7 mouse cellular contexts compared by ENCODE assay signal in the genomic region with DNA sequence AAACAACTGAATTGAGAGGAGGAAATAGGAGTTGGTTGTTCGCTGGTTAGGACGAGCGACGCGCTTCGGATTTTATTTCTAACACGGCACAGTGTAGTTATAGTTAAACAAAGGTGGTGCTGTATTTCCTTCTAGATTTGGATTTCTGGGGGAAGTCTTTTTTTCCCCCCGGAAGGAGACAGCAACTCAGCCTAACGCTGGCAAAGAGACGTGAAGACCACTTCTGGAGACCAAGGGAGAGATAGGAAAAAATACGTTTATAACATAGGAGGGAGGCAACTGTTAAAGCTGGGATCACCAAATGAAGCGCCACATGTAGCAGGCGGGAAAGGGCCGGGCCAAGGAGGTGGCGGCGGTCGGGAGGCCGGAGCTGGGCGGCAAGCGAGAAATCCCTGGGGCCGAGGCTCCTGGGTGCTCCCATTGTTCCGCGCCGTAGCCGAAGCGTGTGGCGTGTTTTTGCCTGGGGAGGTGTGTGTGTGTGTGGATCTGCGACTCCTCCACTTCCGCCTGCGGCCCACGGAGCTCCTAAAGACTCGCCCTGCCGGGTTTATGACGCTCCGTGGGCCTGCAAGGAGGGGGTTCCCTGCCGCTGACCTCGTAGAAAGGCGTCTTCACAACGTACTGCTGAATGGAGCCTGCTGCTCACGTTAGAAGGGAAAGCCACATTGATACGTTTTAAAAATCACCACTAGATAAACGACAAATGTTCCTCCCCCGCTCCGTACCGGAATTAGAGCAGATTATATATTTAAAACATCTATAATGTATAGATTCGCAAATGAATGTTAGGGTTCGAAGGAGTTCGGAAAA. TPM values are rescaled to one million over a fixed set of nuclear protein-coding genes. Genes with fewer than 3 reads are reported as not detected.
DNase-seq lines count a peak whose midpoint lies in the region; ATAC-seq lines count a peak whose summit lies in the region.

No protein-coding gene starts in this region.

- intact Hi-C loops in left cerebral cortex, postnatal 4 days (cut with DNase I): loop anchor here (10.0 kb wide), 1 partner anchor 617 kb away; a partner anchor contains a TSS

- peak; percentile 44 for ATAC-seq in inflammation-experienced regulatory T-cells, adult 6 months

- DNase-seq in R1 (ENCODE audit: low read depth, low spot score): peak; percentile 68
- peak; percentile 64 for DNase-seq in cerebellum, adult 9-10 months
- peak; percentile 69 for DNase-seq in gastrocnemius, postnatal 25 days
- peak; percentile 61 for DNase-seq in left cerebral cortex, postnatal 4 days
- peak; percentile 49 for DNase-seq in mesoderm, embryonic 11.5 days (ENCODE audit: low read depth, low spot score)
- peak; percentile 50 for DNase-seq in skeletal muscle tissue, adult 2 months (ENCODE audit: low read depth, low spot score)

RNA-seq across cellular contexts. Expression of a gene that starts 2.5 kb away (rescaled TPM):
- total RNA-seq in gastrocnemius, postnatal 25 days (2021): 10 to 100 TPM; 15.1 to 18.5 TPM
- 10 to 100 TPM; 26.7 to 44.6 (median 37.8) TPM for polyA plus RNA-seq in inflammation-experienced regulatory T-cells, adult 6 months (2017; shearing (Covaris generic))
- total RNA-seq in left cerebral cortex, postnatal 4 days (2021): 10 to 100 TPM; 50.4 to 59.6 TPM

RNA-seq across cellular contexts. Expression of a gene that starts 8.7 kb away (rescaled TPM):
- total RNA-seq in gastrocnemius, postnatal 25 days (2021): under 1 TPM; 0.32 to 0.54 TPM
- polyA plus RNA-seq in inflammation-experienced regulatory T-cells, adult 6 months (2017; shearing (Covaris generic)): 1 to 10 TPM in 1 of 3 experiments, under 1 TPM in 2; 0.37 to 1.0 (median 0.83) TPM
- 10 to 100 TPM; 11.6 to 13.9 TPM for total RNA-seq in left cerebral cortex, postnatal 4 days (2021)

RNA-seq across cellular contexts. Expression of a gene that starts 20.0 kb away (rescaled TPM):
- 1 to 10 TPM in 1 of 2 experiments, under 1 TPM in 1; 0.20 to 1.6 TPM for total RNA-seq in gastrocnemius, postnatal 25 days (2021)
- 1 to 10 TPM in 2 of 3 experiments, under 1 TPM in 1; 0.17 to 4.6 (median 2.0) TPM for polyA plus RNA-seq in inflammation-experienced regulatory T-cells, adult 6 months (2017; shearing (Covaris generic))
- 1 to 10 TPM; 3.2 to 5.2 TPM for total RNA-seq in left cerebral cortex, postnatal 4 days (2021)

Comparison
In these comparisons a context has a peak if more than half of its experiments do, and no peak if none do; other contexts are left out.
1. Peak in every context shown above with its lines: DNase-seq and ATAC-seq.
2. RNA of a gene that starts 8.7 kb away (total RNA-seq): 11.6 to 13.9 TPM in left cerebral cortex, postnatal 4 days; 0.32 to 0.54 TPM in gastrocnemius, postnatal 25 days; every median in the first group is over 4 times any median in the second.